Mouse (Mus musculus): ENCODE measurements at regions not wholly inside any gene's neighbourhood (a gene's known extent, or its start where the extent isn't known, plus 50 kb on each side); places are given as distances from the start of the nearest gene placed in this dataset.

DNA sequence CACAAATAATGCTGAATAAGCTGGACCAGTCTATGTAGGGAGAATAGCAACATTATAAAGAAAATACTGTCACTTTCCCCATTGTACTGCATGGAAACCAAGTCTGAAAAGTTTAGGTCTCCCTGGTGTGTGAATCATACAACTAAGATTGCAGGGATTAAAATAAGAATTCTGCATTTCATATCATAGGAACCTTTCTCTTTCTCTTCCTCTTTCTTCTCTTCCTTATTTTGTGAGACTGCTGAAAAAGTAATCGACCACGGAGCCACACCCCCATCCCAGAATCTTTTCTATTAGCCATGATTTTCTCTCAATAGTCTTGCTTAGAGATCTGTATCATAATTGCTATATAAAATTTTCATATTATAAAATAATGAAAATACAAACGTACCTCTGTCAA, 118.4 kb upstream of the Paip1 start:
- no peaks in the 10 kb centered on the region for H3K27me3 ChIP-seq (ENCODE audit: control insufficient read depth, insufficient read depth, low read length)
- H3K4me3 ChIP-seq (ENCODE audit: control insufficient read depth, insufficient read depth, low read length), result no peak overlapping the region
- no peaks in the 10 kb centered on the region for H3K4me1 ChIP-seq (replicated peaks; ENCODE audit: control insufficient read depth, insufficient read depth, low read length)
- no peak for DNase-seq
- TF ChIP-seq CTCF (IDR thresholded peaks at IDR 0.05; ENCODE audit: borderline replicate concordance, control insufficient read depth, extremely low read depth, insufficient read depth, low read length, poor library complexity) (no peak), POLR2A (IDR thresholded peaks at IDR 0.05; ENCODE audit: control insufficient read depth, extremely low read depth, insufficient read depth, low read length, poor library complexity) (no peak)
- 52% methylated on average over 3 of the region's 3 CpGs for WGBS
- H3K27ac ChIP-seq (ENCODE audit: control insufficient read depth, insufficient read depth, low read length), result no peak overlapping the region
- H3K36me3 ChIP-seq (ENCODE audit: control insufficient read depth, insufficient read depth, low read length), result no peaks in the 10 kb centered on the region

DNA sequence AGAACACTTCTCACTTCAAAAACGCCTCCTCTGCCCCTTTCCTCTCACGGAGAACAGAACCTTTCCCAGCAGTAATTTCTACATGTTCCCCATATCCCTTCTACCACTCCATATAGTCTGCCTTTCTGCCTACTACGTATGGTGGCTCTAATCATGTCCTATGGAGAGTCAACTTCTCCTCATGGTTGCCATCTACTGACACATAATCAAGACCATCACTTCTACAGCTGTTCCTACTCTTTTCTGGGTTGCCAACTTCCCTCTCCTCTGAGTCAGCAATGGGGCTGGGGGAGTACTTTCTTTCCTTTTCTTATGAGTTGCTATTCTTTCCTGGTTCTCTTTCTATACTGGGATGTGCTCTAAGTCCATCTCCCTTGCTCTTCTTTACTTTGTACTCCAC, 114.0 kb upstream of the Paip1 start:
- Histone ChIP-seq H3K27me3 (ENCODE audit: control insufficient read depth, insufficient read depth, low read length) (no peaks in the 10 kb centered on the region), H3K27ac (ENCODE audit: control insufficient read depth, insufficient read depth, low read length) (no peak overlapping the region), H3K36me3 (ENCODE audit: control insufficient read depth, insufficient read depth, low read length) (no peaks in the 10 kb centered on the region), H3K4me1 (replicated peaks; ENCODE audit: control insufficient read depth, insufficient read depth, low read length) (no peaks in the 10 kb centered on the region), H3K4me3 (ENCODE audit: control insufficient read depth, insufficient read depth, low read length) (no peak overlapping the region)
- 88% methylated on average over 3 of the region's 3 CpGs for WGBS
- no peak for DNase-seq
- no peak for TF ChIP-seq POLR2A (IDR thresholded peaks at IDR 0.05; ENCODE audit: control insufficient read depth, extremely low read depth, insufficient read depth, low read length, poor library complexity)
- no peak for TF ChIP-seq CTCF (IDR thresholded peaks at IDR 0.05; ENCODE audit: borderline replicate concordance, control insufficient read depth, extremely low read depth, insufficient read depth, low read length, poor library complexity)

DNA sequence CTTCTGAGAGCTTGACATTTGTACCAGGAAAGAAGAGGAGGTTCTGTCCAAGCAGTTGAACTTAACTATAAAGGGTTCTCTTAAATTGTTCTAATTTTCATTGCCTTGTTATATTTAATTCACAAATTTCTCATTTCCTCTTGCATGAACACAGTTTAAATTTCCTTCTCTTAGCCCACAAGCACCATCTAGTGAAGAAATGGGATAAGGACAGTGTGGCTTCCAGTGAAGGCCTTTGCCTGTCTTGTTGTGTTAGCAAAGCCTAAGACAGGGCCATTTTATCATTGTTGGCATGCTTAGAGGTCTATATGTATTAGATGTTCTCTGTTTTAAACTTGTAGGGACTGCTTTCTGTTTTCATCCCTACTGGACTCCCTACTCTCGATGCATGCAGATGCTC, 110.0 kb upstream of the Paip1 start:
- Histone ChIP-seq H3K36me3 (ENCODE audit: control insufficient read depth, insufficient read depth, low read length) (no peaks in the 10 kb centered on the region), H3K27ac (ENCODE audit: control insufficient read depth, insufficient read depth, low read length) (no peak overlapping the region), H3K4me3 (ENCODE audit: control insufficient read depth, insufficient read depth, low read length) (no peak overlapping the region), H3K4me1 (replicated peaks; ENCODE audit: control insufficient read depth, insufficient read depth, low read length) (no peaks in the 10 kb centered on the region), H3K27me3 (ENCODE audit: control insufficient read depth, insufficient read depth, low read length) (no peaks in the 10 kb centered on the region)
- whole genome bisulfite sequencing, result 97% methylated on average over 1 of the region's 1 CpGs
- TF ChIP-seq POLR2A (IDR thresholded peaks at IDR 0.05; ENCODE audit: control insufficient read depth, extremely low read depth, insufficient read depth, low read length, poor library complexity), result no peak
- TF ChIP-seq CTCF (IDR thresholded peaks at IDR 0.05; ENCODE audit: borderline replicate concordance, control insufficient read depth, extremely low read depth, insufficient read depth, low read length, poor library complexity), result no peak
- DNase-seq, result no peak

DNA sequence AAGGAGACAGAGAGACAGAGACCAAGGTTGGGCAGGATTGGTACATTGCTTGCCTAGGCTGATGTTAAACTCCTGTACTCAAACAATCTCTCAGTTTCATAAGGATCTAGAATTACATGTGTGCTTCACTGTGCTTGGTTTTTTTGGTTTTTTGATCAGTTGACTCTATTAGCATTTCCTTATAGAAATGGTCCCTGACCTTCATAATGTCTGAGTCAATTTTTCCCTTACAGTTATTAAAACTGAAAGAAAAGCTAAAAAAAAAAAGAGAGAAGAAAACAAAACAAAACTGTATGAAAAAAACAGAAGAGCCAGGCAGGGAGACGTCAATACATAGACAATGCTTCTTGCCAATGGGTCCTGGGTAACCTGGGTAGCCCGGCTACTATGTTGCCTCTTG, 102.9 kb upstream of the Paip1 start:
- no peaks in the 10 kb centered on the region for H3K4me1 ChIP-seq (replicated peaks; ENCODE audit: control insufficient read depth, insufficient read depth, low read length)
- 95% methylated on average over 2 of the region's 2 CpGs for WGBS
- DNase-seq, result no peak
- no peak overlapping the region for H3K27ac ChIP-seq (ENCODE audit: control insufficient read depth, insufficient read depth, low read length)
- no peak overlapping the region for H3K4me3 ChIP-seq (ENCODE audit: control insufficient read depth, insufficient read depth, low read length)
- H3K36me3 ChIP-seq (ENCODE audit: control insufficient read depth, insufficient read depth, low read length), result no peaks in the 10 kb centered on the region
- TF ChIP-seq CTCF (IDR thresholded peaks at IDR 0.05; ENCODE audit: borderline replicate concordance, control insufficient read depth, extremely low read depth, insufficient read depth, low read length, poor library complexity), result no peak
- TF ChIP-seq POLR2A (IDR thresholded peaks at IDR 0.05; ENCODE audit: control insufficient read depth, extremely low read depth, insufficient read depth, low read length, poor library complexity), result no peak
- H3K27me3 ChIP-seq (ENCODE audit: control insufficient read depth, insufficient read depth, low read length), result no peaks in the 10 kb centered on the region

DNA sequence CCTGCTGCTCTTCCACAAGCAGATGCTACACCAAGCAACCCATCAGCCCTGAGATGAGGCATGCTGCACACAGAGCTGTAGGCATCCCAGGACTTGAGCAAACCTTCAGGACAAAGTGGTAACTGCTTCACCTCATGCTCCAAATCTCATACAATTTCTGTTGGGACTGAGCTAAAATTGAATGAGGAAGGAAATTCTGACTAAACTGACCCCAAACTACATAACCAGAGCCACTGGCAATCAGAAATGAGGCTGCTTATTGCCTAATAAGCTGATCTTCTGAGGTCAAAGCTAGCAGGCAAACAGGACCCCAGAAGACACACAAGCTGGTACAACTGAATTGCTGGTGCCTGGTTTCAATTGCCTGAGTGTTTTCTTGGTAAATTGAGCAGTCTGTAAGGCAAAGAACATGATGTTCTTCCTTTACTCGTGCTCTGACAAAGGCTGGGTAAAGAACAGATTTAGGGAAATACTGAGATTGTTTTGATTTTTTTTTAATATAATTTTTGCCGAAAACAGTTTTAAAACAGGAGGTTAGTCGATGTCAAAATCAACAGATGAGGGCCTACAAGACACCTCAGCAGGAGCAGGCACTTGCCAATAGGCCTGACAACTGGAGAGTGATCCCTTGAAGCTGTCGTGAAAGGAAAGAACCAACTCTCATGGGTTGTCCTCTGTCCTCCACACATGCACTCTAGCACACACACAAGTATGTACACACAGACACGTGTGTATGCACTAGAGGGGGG, 101.3 kb upstream of the Paip1 start:
- TF ChIP-seq CTCF (IDR thresholded peaks at IDR 0.05; ENCODE audit: borderline replicate concordance, control insufficient read depth, extremely low read depth, insufficient read depth, low read length, poor library complexity), result no peak
- no peak for TF ChIP-seq POLR2A (IDR thresholded peaks at IDR 0.05; ENCODE audit: control insufficient read depth, extremely low read depth, insufficient read depth, low read length, poor library complexity)
- H3K27ac ChIP-seq (ENCODE audit: control insufficient read depth, insufficient read depth, low read length), result no peak overlapping the region
- H3K27me3 ChIP-seq (ENCODE audit: control insufficient read depth, insufficient read depth, low read length), result no peaks in the 10 kb centered on the region
- H3K36me3 ChIP-seq (ENCODE audit: control insufficient read depth, insufficient read depth, low read length), result no peaks in the 10 kb centered on the region
- no peak overlapping the region for H3K4me3 ChIP-seq (ENCODE audit: control insufficient read depth, insufficient read depth, low read length)
- 86% methylated on average over 5 of the region's 5 CpGs for WGBS
- no peaks in the 10 kb centered on the region for H3K4me1 ChIP-seq (replicated peaks; ENCODE audit: control insufficient read depth, insufficient read depth, low read length)
- DNase-seq, result no peak

DNA sequence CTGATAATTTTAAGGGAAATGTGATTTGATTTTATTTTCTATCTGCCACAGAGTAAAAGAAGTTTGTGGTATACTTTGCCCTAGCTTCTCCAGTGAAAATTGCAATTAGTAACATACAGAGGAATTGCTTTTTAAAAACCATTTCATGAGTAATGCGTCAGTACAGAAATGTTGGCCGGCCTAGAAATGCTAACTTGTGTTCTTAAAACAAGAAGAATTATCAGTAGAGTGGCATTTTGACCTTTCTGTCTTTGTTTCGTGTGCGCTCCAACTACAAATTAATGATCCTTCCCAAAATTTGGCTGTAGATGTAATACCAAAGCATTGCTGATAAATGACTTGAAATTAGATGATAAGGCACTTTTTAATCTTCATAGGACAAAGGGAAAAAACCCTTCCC, 99.7 kb upstream of the Paip1 start:
- Histone ChIP-seq H3K27ac (ENCODE audit: control insufficient read depth, insufficient read depth, low read length) (no peak overlapping the region), H3K27me3 (ENCODE audit: control insufficient read depth, insufficient read depth, low read length) (no peaks in the 10 kb centered on the region), H3K4me3 (ENCODE audit: control insufficient read depth, insufficient read depth, low read length) (no peak overlapping the region), H3K4me1 (replicated peaks; ENCODE audit: control insufficient read depth, insufficient read depth, low read length) (no peaks in the 10 kb centered on the region), H3K36me3 (ENCODE audit: control insufficient read depth, insufficient read depth, low read length) (no peaks in the 10 kb centered on the region)
- WGBS, result 97% methylated on average over 4 of the region's 4 CpGs
- no peak for DNase-seq
- TF ChIP-seq POLR2A (IDR thresholded peaks at IDR 0.05; ENCODE audit: control insufficient read depth, extremely low read depth, insufficient read depth, low read length, poor library complexity) (no peak), CTCF (IDR thresholded peaks at IDR 0.05; ENCODE audit: borderline replicate concordance, control insufficient read depth, extremely low read depth, insufficient read depth, low read length, poor library complexity) (no peak)

DNA sequence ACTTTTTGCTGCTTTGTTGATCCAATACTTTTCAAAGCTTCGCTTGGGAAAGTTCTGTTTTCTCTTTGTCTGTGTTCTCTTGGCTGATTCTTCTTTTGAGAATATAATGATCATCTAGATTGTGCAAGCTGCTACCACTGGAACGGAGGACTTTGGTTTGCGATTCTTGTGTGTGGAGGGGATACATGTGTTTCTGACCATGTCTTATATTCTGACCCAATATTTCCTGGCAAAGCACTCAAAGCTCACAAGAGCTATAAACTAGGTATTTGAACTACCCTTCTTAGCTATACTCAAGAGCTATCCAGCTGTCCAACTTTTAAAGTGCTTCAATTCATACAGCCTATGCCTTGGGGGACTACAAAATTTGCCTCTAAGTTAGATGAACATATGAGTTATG, 96.6 kb upstream of the Paip1 start:
- no peak overlapping the region for H3K4me3 ChIP-seq (ENCODE audit: control insufficient read depth, insufficient read depth, low read length)
- TF ChIP-seq POLR2A (IDR thresholded peaks at IDR 0.05; ENCODE audit: control insufficient read depth, extremely low read depth, insufficient read depth, low read length, poor library complexity) (no peak), CTCF (IDR thresholded peaks at IDR 0.05; ENCODE audit: borderline replicate concordance, control insufficient read depth, extremely low read depth, insufficient read depth, low read length, poor library complexity) (no peak)
- no peak overlapping the region for H3K27ac ChIP-seq (ENCODE audit: control insufficient read depth, insufficient read depth, low read length)
- no peaks in the 10 kb centered on the region for H3K4me1 ChIP-seq (replicated peaks; ENCODE audit: control insufficient read depth, insufficient read depth, low read length)
- peaks cover 7% of the 10 kb centered on the region for H3K36me3 ChIP-seq (ENCODE audit: control insufficient read depth, insufficient read depth, low read length)
- DNase-seq, result no peak
- H3K27me3 ChIP-seq (ENCODE audit: control insufficient read depth, insufficient read depth, low read length), result no peaks in the 10 kb centered on the region
- 96% methylated on average over 3 of the region's 3 CpGs for WGBS

Measured in thymus, adult 2 months (tissue).